Mouse (Mus musculus) kidney, postnatal 10 days (tissue): Measurements from ENCODE around the gene Cmip.

Source experiments
- DNase-seq: peaks from one replicate; pipeline ENCODE4 v3.0.0; 2021; ENCODE audit warnings: mixed read lengths

The Cmip gene

GRCm38 (mm10) chr8:117428524-117429162 lies 171.8 kb downstream of the Cmip start:
- DNase-seq = no peak

DNA sequence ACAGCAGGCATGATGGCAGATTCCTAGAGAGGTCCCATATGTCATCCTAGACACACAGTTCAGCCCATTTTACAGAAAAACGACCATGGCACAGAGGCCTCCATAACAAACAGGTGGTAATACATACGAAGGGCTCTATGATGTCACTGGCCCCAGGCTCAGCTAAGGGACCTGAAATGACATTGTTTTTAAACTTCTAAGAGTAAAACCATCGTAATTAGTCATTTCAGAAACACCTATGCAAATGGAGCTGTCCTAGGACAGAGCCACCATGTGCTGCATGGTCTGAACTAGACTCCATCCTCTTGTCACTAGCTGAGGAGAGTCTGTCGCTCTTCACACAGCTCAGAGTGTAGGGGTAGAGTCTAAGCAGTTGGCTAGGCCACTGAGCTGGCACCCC lies 173.8 kb downstream of the Cmip start:
- no peak for DNase-seq

- DNase-seq = no peak
Measured at GRCm38 (mm10) chr8:117431554-117431953, 174.7 kb downstream of the Cmip start.

- no peak for DNase-seq
Measured at GRCm38 (mm10) chr8:117432111-117432510, 175.2 kb downstream of the Cmip start.

DNA sequence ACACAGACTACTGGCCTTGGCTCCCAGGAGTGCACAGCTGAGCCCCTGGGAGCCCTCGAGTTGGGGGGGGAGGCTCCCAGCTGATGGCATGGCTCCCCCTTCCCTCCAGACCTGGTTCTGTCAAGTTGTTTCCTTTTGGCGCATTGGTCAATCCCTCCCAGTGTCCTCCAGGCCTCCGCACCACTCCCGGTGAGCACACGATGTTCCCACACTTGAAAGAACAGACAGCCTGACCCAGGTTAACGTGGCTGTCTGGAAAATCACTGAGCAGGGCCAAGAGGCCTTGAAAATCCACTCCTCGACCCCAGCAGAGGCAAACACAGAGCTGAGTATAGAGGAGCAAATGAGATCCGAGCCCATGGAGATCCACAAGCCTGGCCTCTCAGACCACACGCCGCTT lies 177.1 kb downstream of the Cmip start:
- DNase-seq = no peak

- DNase-seq = no peak
Measured at GRCm38 (mm10) chr8:117436786-117437185, 179.9 kb downstream of the Cmip start.

- peak; percentile 61 for DNase-seq
Measured at GRCm38 (mm10) chr8:117437616-117438015, 180.8 kb downstream of the Cmip start.

DNA sequence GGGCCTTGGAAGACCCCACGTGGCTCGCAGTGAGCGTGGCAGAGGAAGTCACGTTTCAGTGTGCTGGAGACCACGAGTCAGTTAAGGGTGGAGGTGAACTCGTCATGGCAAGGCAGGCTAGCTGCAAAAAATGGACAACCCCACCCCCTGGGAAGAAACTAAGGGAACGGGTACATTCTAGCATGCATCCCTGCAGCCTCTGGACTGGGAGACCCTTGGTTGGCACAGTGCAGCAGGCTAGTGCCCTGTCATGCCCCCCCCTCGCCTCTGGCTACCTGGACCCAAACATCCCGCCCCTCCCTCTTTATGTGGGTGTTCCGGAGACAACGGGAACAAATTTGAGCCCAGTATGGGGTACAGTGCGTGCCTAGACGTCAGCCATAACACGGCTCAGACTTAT lies 183.5 kb downstream of the Cmip start:
- DNase-seq = no peak

DNA sequence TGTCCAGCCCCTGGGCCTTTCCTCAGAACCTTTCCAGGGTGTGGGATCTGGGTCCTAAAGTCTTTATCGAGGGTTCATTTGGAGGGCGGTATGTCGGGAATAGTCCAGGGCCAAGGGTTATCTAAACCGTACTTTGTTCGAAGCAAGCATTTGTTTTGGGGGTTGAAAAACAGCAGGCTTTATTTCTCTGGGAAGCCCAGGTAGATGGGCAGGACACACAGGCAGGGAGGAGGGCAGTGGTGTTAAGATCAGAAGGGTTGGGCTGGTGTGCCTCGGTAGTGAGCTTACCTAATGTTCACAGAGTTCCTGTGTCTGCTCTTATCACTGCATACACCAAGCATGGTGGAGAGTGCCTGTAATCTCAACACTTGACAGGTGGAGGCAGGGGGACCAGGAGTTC lies 183.9 kb downstream of the Cmip start:
- DNase-seq = no peak

- DNase-seq = no peak
Measured at GRCm38 (mm10) chr8:117445507-117445906, 188.6 kb downstream of the Cmip start.

GRCm38 (mm10) chr8:117446344-117446997 lies 189.6 kb downstream of the Cmip start:
- DNase-seq = no peak

- no peak for DNase-seq
Measured at GRCm38 (mm10) chr8:117451072-117451471, 194.2 kb downstream of the Cmip start.

DNA sequence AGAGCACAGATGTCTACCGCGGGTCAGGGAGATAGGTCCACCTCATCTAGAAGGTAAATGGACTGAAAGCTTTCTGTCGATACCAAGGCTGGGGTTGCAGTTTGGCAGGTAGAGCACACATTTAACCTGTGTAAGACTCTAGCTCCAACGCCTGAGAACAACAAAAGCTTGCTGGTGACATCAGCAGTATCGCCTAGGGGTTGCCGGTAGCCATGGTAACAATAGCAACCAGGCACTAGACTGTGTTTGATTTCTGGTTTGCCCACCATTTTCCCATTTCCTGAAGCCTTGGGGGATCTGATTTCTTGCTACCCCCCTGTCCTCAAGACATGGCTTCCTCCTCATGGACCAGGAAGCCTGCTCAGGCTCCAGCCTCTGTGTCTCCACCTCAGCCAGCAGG lies 197.1 kb downstream of the Cmip start:
- DNase-seq = no peak

- no peak for DNase-seq
Measured at GRCm38 (mm10) chr8:117454516-117455116, 197.8 kb downstream of the Cmip start.

DNA sequence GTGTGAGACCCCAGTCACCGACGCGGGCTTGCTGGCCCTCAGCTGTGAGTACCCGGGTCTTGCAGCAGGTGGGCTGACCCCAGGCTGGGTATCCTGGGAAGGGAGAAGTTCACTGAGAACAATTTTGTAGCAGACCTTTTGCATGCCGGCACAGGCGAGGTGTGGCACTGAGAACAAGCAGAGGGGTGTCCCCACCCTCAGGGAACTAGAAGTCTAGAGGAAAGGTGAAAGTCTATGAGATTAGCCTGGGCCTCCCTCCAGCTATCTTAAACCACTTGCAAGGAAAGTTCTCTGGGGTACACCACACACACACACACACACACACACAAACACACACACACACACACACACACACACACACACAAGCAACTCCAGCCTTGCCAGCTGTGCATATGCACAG lies 198.8 kb downstream of the Cmip start:
- no peak for DNase-seq

DNA sequence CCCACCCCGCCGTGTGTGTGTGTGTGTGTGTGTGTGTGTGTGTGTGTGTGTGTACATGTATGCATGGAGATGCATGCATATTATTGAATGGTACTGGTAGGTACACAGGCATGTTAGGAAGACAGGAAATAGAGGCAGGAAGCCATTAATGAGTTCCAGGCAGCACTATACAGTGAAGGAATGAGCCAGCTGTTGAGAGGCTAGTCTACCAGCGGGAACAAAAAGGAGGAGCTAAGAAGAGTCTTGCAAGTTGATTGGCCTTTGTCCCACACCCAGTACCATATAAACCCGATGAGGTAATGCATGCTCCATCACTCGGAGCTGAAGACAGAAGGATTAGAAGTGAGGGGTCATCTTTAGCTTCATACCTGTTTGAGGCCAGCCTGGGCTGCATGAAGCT lies 201.6 kb downstream of the Cmip start:
- DNase-seq = no peak

DNA sequence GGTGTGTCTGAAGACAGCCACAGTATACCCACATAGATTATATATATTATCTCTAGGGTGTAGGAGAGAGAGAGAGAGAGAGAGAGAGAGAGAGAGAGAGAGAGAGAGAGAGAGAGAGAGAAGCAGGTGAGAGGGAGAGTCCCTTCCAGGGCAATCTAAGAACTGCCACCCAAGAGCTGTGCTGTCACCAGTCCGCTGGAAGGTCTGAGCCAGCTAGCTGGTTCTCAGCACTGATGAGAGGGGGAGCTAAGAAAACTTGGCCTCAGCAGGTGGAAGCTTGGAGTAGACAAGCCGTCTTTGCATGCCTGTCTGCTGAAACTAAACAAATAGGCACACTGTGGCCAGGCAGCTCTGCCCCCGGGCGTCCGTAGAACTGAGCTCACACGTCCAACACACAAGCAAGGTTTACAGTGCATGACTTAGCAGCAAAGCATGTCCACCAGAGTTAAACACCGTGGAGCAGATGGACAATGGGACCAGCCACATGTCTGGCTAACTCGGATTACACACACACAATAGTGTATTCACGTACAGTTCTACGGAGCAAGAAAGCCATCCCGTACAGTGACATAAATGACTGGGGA lies 205.9 kb downstream of the Cmip start:
- no peak for DNase-seq

- peak; percentile 50 for DNase-seq
Measured at GRCm38 (mm10) chr8:117464525-117464924, 207.7 kb downstream of the Cmip start.

DNA sequence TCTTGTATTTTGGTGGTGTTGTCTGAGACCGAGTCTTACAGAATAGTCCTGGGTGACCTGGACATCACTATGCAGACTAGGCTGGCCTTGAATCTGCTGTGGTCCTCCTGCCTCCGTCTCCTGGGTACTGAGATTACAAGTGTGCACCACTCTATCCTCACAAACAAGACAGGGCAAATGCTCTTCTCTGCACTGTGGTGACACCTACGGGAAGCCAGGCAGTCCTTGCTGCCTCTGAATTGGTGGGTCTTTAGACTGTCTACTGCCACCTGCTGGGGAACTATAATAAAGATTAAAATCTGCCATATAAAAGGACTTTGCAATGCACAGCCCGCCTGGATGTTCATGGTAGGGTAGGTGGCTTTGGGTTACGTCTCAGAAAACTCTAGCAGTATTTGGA lies 208.4 kb downstream of the Cmip start:
- peak; percentile 75 for DNase-seq

GRCm38 (mm10) chr8:117467466-117467865 lies 210.6 kb downstream of the Cmip start:
- DNase-seq = no peak

GRCm38 (mm10) chr8:117469431-117470341 lies 212.8 kb downstream of the Cmip start:
- peak; percentile 51 for DNase-seq

- peak; percentile 95 for DNase-seq
Measured at GRCm38 (mm10) chr8:117470342-117470781, 213.5 kb downstream of the Cmip start.

DNA sequence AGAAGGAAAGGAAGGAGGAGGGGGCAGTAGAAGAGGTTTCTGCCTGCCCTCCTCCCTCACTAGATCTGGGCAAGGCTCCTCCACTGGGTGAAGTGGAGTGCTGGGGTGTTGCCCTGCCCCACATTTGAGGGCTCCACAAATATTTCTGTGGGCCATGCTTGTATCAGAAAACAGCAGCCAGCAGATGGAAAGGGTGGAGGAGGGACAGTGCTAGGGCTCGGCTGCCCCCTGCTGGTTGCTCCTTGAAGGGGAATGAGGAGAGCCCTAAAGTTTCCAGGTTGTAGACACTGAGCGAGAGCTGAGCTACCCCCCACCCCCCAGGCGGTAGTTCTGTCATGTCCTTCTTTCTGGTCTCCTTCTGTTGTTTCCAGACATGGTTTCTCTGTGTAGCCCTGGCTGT lies 214.3 kb downstream of the Cmip start:
- peak; percentile 87 for DNase-seq
